Comparison of ENCODE assay signal across 8 mouse cellular contexts in genomic region chr9:44509487-44510354, GRCm38 (mm10). TPM values are rescaled to one million over a fixed set of nuclear protein-coding genes. Genes with fewer than 3 reads are reported as not detected.
DNase-seq lines count a peak whose midpoint lies in the region; ATAC-seq lines count a peak whose summit lies in the region.

No protein-coding gene starts in this region.

- no peaks in the 10 kb centered on the region for H3K27me3 ChIP-seq in intestine, embryonic 15.5 days (replicated peaks)
- H3K27me3 ChIP-seq in limb, embryonic 11.5 days (ENCODE audit: control insufficient read depth, insufficient read depth, low read length), result 0 out of 2 replicates have a peak, but pooled peaks cover 2% of the 10 kb centered on the region
- H3K27me3 ChIP-seq in midbrain, embryonic 11.5 days (ENCODE audit: control insufficient read depth, insufficient read depth, low read length), result no peaks in the 10 kb centered on the region; the same call in 1 of the 2 replicates

- peak overlapping the region; percentile 63 for H3K4me2 ChIP-seq in intestine, embryonic 15.5 days (replicated peaks)
- peak overlapping the region; percentile 48 for H3K4me2 ChIP-seq in limb, embryonic 11.5 days (ENCODE audit: low read depth, severe bottlenecking)
- peak overlapping the region; percentile 47 for H3K4me2 ChIP-seq in midbrain, embryonic 11.5 days

- peak; percentile 95 for DNase-seq in adrenal gland, postnatal 14 days
- DNase-seq in embryo, embryonic 9.5 days (ENCODE audit: extremely low spot score), result peak; percentile 80
- peak; percentile 87 to 88 for DNase-seq in gastrocnemius, postnatal 4 days (ENCODE audit: low spot score in 2 of 2)
- peak; percentile 86 for DNase-seq in limb, embryonic 11.5 days (ENCODE audit: low spot score)
- peak; percentile 96 for DNase-seq in midbrain, embryonic 11.5 days (ENCODE audit: low spot score, missing footprints)
- DNase-seq in right cerebral cortex, postnatal 4 days, result peak; percentile 84
- DNase-seq in yolk sac, embryonic 10.5 days (ENCODE audit: low spot score), result peak; percentile 63

- H3K27ac ChIP-seq in intestine, embryonic 15.5 days, result no peak overlapping the region
- H3K27ac ChIP-seq in limb, embryonic 11.5 days (replicated peaks; ENCODE audit: low read depth, low read length), result 0 out of 2 replicates have a peak overlapping the region, but pooled peaks have one; percentile 1
- H3K27ac ChIP-seq in midbrain, embryonic 11.5 days (ENCODE audit: low read depth, low read length), result no peak overlapping the region

- peaks cover 35% of the 10 kb centered on the region for H3K4me1 ChIP-seq in intestine, embryonic 15.5 days (replicated peaks)
- peaks cover 11% of the 10 kb centered on the region; the same call in 1 of the 2 replicates for H3K4me1 ChIP-seq in limb, embryonic 11.5 days (ENCODE audit: control insufficient read depth, insufficient read depth, low read length)
- H3K4me1 ChIP-seq in midbrain, embryonic 11.5 days (ENCODE audit: control insufficient read depth, insufficient read depth, low read length), result peaks cover 6% of the 10 kb centered on the region

- no peaks in the 10 kb centered on the region for H3K9me3 ChIP-seq in intestine, embryonic 15.5 days
- H3K9me3 ChIP-seq in limb, embryonic 11.5 days (ENCODE audit: control insufficient read depth, low read length), result no peaks in the 10 kb centered on the region
- no peaks in the 10 kb centered on the region for H3K9me3 ChIP-seq in midbrain, embryonic 11.5 days (ENCODE audit: control insufficient read depth, low read length)

- peak overlapping the region; percentile 34 for H3K4me3 ChIP-seq in intestine, embryonic 15.5 days (replicated peaks)
- 0 out of 2 replicates have a peak overlapping the region, but pooled peaks have one; percentile 8 for H3K4me3 ChIP-seq in limb, embryonic 11.5 days (ENCODE audit: low read depth, low read length)
- peak overlapping the region; percentile 27 for H3K4me3 ChIP-seq in midbrain, embryonic 11.5 days (ENCODE audit: low read depth, low read length)

- ATAC-seq in intestine, embryonic 15.5 days, result peak; percentile 56
- no peak for ATAC-seq in limb, embryonic 11.5 days (ENCODE audit: insufficient number of reproducible peaks, low FRiP score, low TSS enrichment, low read depth)
- peak; percentile 57 for ATAC-seq in midbrain, embryonic 11.5 days (ENCODE audit: low FRiP score)

- H3K9ac ChIP-seq in intestine, embryonic 15.5 days, result peak overlapping the region; percentile 32; the same call in 1 of the 2 replicates
- no peak overlapping the region for H3K9ac ChIP-seq in limb, embryonic 11.5 days (ENCODE audit: low read length)
- H3K9ac ChIP-seq in midbrain, embryonic 11.5 days (ENCODE audit: low read length), result peak overlapping the region; percentile 36

- 12% methylated on average over 26 of the region's 27 CpGs for WGBS in intestine, embryonic 15.5 days
- 14% methylated on average over 27 of the region's 27 CpGs for WGBS in limb, embryonic 11.5 days
- 13% methylated on average over 27 of the region's 27 CpGs for WGBS in midbrain, embryonic 11.5 days

- peaks cover 29% of the 10 kb centered on the region for H3K36me3 ChIP-seq in intestine, embryonic 15.5 days
- peaks cover 20% of the 10 kb centered on the region for H3K36me3 ChIP-seq in limb, embryonic 11.5 days (ENCODE audit: control insufficient read depth, insufficient read depth, low read length)
- H3K36me3 ChIP-seq in midbrain, embryonic 11.5 days (ENCODE audit: control insufficient read depth, insufficient read depth, low read length), result peaks cover 18% of the 10 kb centered on the region

RNA-seq across cellular contexts. Expression of gene Bcl9l, which starts 27.1 kb away (rescaled TPM):
- 59.3 and 61.7 TPM in 2 replicates for total RNA-seq in adrenal gland, postnatal 14 days (2021)
- total RNA-seq in gastrocnemius, postnatal 4 days (2021), result 100 to 1,000 TPM; 126 to 131 TPM
- 7.5 and 7.8 TPM in 2 replicates for polyA plus RNA-seq in intestine, embryonic 15.5 days (2015; fragmentation: Nextera tagmentation; extraction: Ambion mirVana)
- 11.6 and 12.3 TPM in 2 replicates for polyA plus RNA-seq in limb, embryonic 11.5 days (2014; fragmentation: Nextera tagmentation; extraction: Ambion mirVana)
- 5.6 and 6.4 TPM in 2 replicates for polyA plus RNA-seq in midbrain, embryonic 11.5 days (2014; fragmentation: Nextera tagmentation; extraction: Ambion mirVana)

RNA-seq across cellular contexts. Expression of gene Cxcr5, which starts 52.0 kb away (rescaled TPM):
- 0.56 and 4.4 TPM in 2 replicates for total RNA-seq in adrenal gland, postnatal 14 days (2021)
- under 1 TPM; 0.10 TPM for total RNA-seq in gastrocnemius, postnatal 4 days (2021)
- polyA plus RNA-seq in intestine, embryonic 15.5 days (2015; fragmentation: Nextera tagmentation; extraction: Ambion mirVana), result 1.3 TPM in 2 replicates
- polyA plus RNA-seq in limb, embryonic 11.5 days (2014; fragmentation: Nextera tagmentation; extraction: Ambion mirVana), result 0.05 TPM in 1 of 2 replicates, not detected in the other
- 0.10 TPM in 1 of 2 replicates, not detected in the other for polyA plus RNA-seq in midbrain, embryonic 11.5 days (2014; fragmentation: Nextera tagmentation; extraction: Ambion mirVana)

RNA-seq across cellular contexts. Expression of gene Upk2, which starts 54.9 kb away (rescaled TPM):
- not detected in 2 replicates for total RNA-seq in adrenal gland, postnatal 14 days (2021)
- total RNA-seq in gastrocnemius, postnatal 4 days (2021), result under 1 TPM; 0.69 to 0.91 TPM
- 1.2 TPM in 2 replicates for polyA plus RNA-seq in intestine, embryonic 15.5 days (2015; fragmentation: Nextera tagmentation; extraction: Ambion mirVana)
- 0.59 and 0.99 TPM in 2 replicates for polyA plus RNA-seq in limb, embryonic 11.5 days (2014; fragmentation: Nextera tagmentation; extraction: Ambion mirVana)
- not detected in 2 replicates for polyA plus RNA-seq in midbrain, embryonic 11.5 days (2014; fragmentation: Nextera tagmentation; extraction: Ambion mirVana)
